Comparison of ENCODE assay signal across 20 mouse cellular contexts in genomic region chr19:27233386-27233785, GRCm38 (mm10). TPM values are rescaled to one million over a fixed set of nuclear protein-coding genes. Genes with fewer than 3 reads are reported as not detected.
A peak's percentile ranks its signal among the peaks of the same experiment; 100 is the strongest.
DNase-seq lines count a peak whose midpoint lies in the region; ATAC-seq and TF ChIP-seq lines count a peak whose summit lies in the region.
"Had no signal": no experiment of that assay in that cellular context is flagged by ENCODE, and none has a peak within 500 bp of the region (broad histone marks: within the 10 kb centered on the region; RNA-seq: fewer than 3 reads in every experiment).

No protein-coding gene starts in this region.

- no peak overlapping the region for H3K9ac ChIP-seq in lung, embryonic 14.5 days
- H3K9ac ChIP-seq: embryonic facial prominence, embryonic 13.5 days; forebrain, embryonic 13.5 days; forebrain, postnatal 0 days; heart, embryonic 13.5 days; hindbrain, embryonic 13.5 days had no signal

- H3K27me3 ChIP-seq in lung, embryonic 14.5 days (ENCODE audit: insufficient read depth, low read length): no peaks in the 10 kb centered on the region
- H3K27me3 ChIP-seq in Patski: no peaks in the 10 kb centered on the region
- H3K27me3 ChIP-seq: embryonic facial prominence, embryonic 13.5 days; forebrain, embryonic 13.5 days; heart, embryonic 13.5 days; hindbrain, embryonic 13.5 days had no signal

- TF ChIP-seq POLR2A in lung, adult 2 months (IDR thresholded peaks at IDR 0.05; ENCODE audit: borderline replicate concordance, extremely low read depth, low read depth, low read length): no peak

- no peak overlapping the region for H3K4me2 ChIP-seq in lung, embryonic 14.5 days
- H3K4me2 ChIP-seq: embryonic facial prominence, embryonic 13.5 days; forebrain, embryonic 13.5 days; heart, embryonic 13.5 days; hindbrain, embryonic 13.5 days had no signal

- WGBS in lung, embryonic 14.5 days: 84% methylated on average over 2 of the region's 2 CpGs
- WGBS in lung, adult 2 months: 67% methylated on average over 2 of the region's 2 CpGs

- in situ Hi-C loops in Patski (cut with MboI; ENCODE audit: low pct_unique_long_range_greater_than_20kb): no loop called here

- ATAC-seq in lung, embryonic 14.5 days (ENCODE audit: insufficient read depth): no peak
- ATAC-seq in Patski: peak; percentile 44
- ATAC-seq: activated CD4-positive, CD25-positive, alpha-beta regulatory T cell, adult 4 months; forebrain, embryonic 13.5 days; forebrain, postnatal 0 days had no signal

- DNase-seq in heart, adult 8-10 months (ENCODE audit: low spot score): peak; percentile 24
- no peak for DNase-seq in heart, adult 18-20 months
- peak; percentile 25 to 86 for DNase-seq in kidney, adult 8-10 months
- no peak for DNase-seq in kidney, adult 18-20 months
- peak; percentile 34 for DNase-seq in lung, embryonic 14.5 days
- no peak for DNase-seq in lung, adult 2 months
- peak; percentile 66 for DNase-seq in Patski (ENCODE audit: low read depth, low spot score)
- DNase-seq: adrenal gland, postnatal 14 days; cerebellum, adult 11-12 months; cerebellum, adult 9-10 months; cerebellum, postnatal 25 days; forebrain, postnatal 0 days; gastrocnemius, postnatal 14 days; heart, postnatal 10 days had no signal

- CTCF ChIA-PET in Patski (lab: Charles Lee): interaction anchor here (1.0 to 1.3 kb wide), 4 partner anchors 9 to 62 kb away, joined by 3 to 4 read pairs (median 3); no protein-coding TSS in a partner anchor

- H3K4me1 ChIP-seq in lung, embryonic 14.5 days (ENCODE audit: insufficient read depth): no peaks in the 10 kb centered on the region
- no peaks in the 10 kb centered on the region; the same call in 1 of the 2 replicates for H3K4me1 ChIP-seq in lung, adult 2 months (ENCODE audit: control insufficient read depth, insufficient read depth, low read length)
- H3K4me1 ChIP-seq: embryonic facial prominence, embryonic 13.5 days; forebrain, embryonic 13.5 days; heart, embryonic 13.5 days; hindbrain, embryonic 13.5 days had no signal

- H3K4me3 ChIP-seq in lung, embryonic 14.5 days (ENCODE audit: low read depth, low read length): no peak overlapping the region
- H3K4me3 ChIP-seq in lung, adult 2 months (replicated peaks; ENCODE audit: extremely low read depth, low read depth, low read length): no peak overlapping the region
- H3K4me3 ChIP-seq: embryonic facial prominence, embryonic 13.5 days; forebrain, embryonic 13.5 days; heart, embryonic 13.5 days; hindbrain, embryonic 13.5 days had no signal

- H3K9me3 ChIP-seq in lung, embryonic 14.5 days (ENCODE audit: low read depth, low read length): no peaks in the 10 kb centered on the region
- H3K9me3 ChIP-seq: embryonic facial prominence, embryonic 13.5 days; forebrain, embryonic 13.5 days; heart, embryonic 13.5 days; hindbrain, embryonic 13.5 days had no signal

- POLR2A ChIA-PET in Patski (lab: Charles Lee): interaction anchor here (1.1 to 1.6 kb wide), 3 partner anchors 9 to 15 kb away, joined by 3 to 5 read pairs (median 3); no protein-coding TSS in a partner anchor

- H3K36me3 ChIP-seq in lung, embryonic 14.5 days (ENCODE audit: insufficient read depth): peaks cover 4% of the 10 kb centered on the region; the same call in 1 of the 2 replicates

- no peak overlapping the region for H3K27ac ChIP-seq in lung, embryonic 14.5 days (ENCODE audit: low read depth)
- H3K27ac ChIP-seq: embryonic facial prominence, embryonic 13.5 days; forebrain, embryonic 13.5 days; heart, embryonic 13.5 days; hindbrain, embryonic 13.5 days had no signal

- no peak for TF ChIP-seq CTCF in lung, embryonic 14.5 days (IDR thresholded peaks at IDR 0.05; ENCODE audit: low read depth)
- TF ChIP-seq CTCF in lung, adult 2 months (IDR thresholded peaks at IDR 0.05; ENCODE audit: insufficient read depth, low read length): no peak
- TF ChIP-seq CTCF in Patski (IDR thresholded peaks at IDR 0.05): no peak

RNA-seq across cellular contexts. Expression of gene Vldlr, which starts 17.1 kb away (rescaled TPM):
- 100 to 1,000 TPM; 229 to 259 (median 251) TPM for total RNA-seq in heart, adult 8-10 months (2022)
- 100 to 1,000 TPM; 240 to 245 TPM for total RNA-seq in heart, adult 18-20 months (2021)
- polyA plus RNA-seq in lung, embryonic 14.5 days (2014; fragmentation: Nextera tagmentation; extraction: Ambion mirVana): 18.5 and 20.0 TPM in 2 replicates
- polyA plus RNA-seq in lung, adult 2 months (2012; rRNA removed): 23.2 and 31.2 TPM in 2 replicates
- polyA plus RNA-seq in Patski (2021): 126 TPM
- total RNA-seq: MEL had no signal
- polyA plus RNA-seq: activated CD4-positive, CD25-positive, alpha-beta regulatory T cell, adult 4 months had no signal

Comparison
In these comparisons a context has a peak if more than half of its experiments do, and no peak if none do; other contexts are left out.
1. DNase-seq: peak in heart, adult 8-10 months (single experiment), kidney, adult 8-10 months (2 of 2), lung, embryonic 14.5 days (single experiment) and Patski (single experiment); none in heart, adult 18-20 months (0 of 2), kidney, adult 18-20 months (single experiment) and lung, adult 2 months (single experiment).